Mouse (Mus musculus) myocyte (in vitro differentiated cells): ENCODE results near the gene Pip4p1.

Source experiments
- CEBPB ChIP-seq: IDR thresholded peaks from 2 replicates; pipeline ENCODE4 v1.6.1; 2011; ENCODE audit warnings: mild to moderate bottlenecking, moderate library complexity; ENCODE audit not compliant: poor library complexity, insufficient read depth, severe bottlenecking
- E2F4 ChIP-seq: IDR thresholded peaks from one replicate; pipeline ENCODE4 v1.6.1; 2011; ENCODE audit warnings: mild to moderate bottlenecking, control low read depth, moderate library complexity; ENCODE audit not compliant: insufficient read depth
- MAX ChIP-seq: IDR thresholded peaks from one replicate; pipeline ENCODE4 v1.6.1; 2011; ENCODE audit warnings: low read depth, mild to moderate bottlenecking, control low read depth
- MYOG ChIP-seq, 3 experiments: IDR thresholded peaks; one replicate each; pipeline ENCODE4 v1.6.1; 2011; ENCODE audit warnings: control low read depth in 2 of 3, low read depth in 2 of 3, mild to moderate bottlenecking in 2 of 3; ENCODE audit not compliant: insufficient read length in 2 of 3, control insufficient read depth in 1 of 3, insufficient read depth in 1 of 3
- POLR2A ChIP-seq: IDR thresholded peaks from one replicate; pipeline ENCODE4 v1.6.1; 2011; ENCODE audit warnings: low read depth, mild to moderate bottlenecking, control low read depth, moderate library complexity; ENCODE audit not compliant: insufficient read length
- POLR2AphosphoS2 ChIP-seq: IDR thresholded peaks from one replicate; pipeline ENCODE4 v1.6.1; 2011; ENCODE audit warnings: low read depth, control low read depth; ENCODE audit not compliant: insufficient read length
- REST ChIP-seq: IDR thresholded peaks from one replicate; pipeline ENCODE4 v1.6.1; 2011; ENCODE audit warnings: mild to moderate bottlenecking, control low read depth, moderate library complexity; ENCODE audit not compliant: insufficient read depth, insufficient read length
- TCF12 ChIP-seq: IDR thresholded peaks from one replicate; pipeline ENCODE4 v1.6.1; 2011; ENCODE audit warnings: mild to moderate bottlenecking, control low read depth; ENCODE audit not compliant: poor library complexity, insufficient read depth, severe bottlenecking
- TCF3 ChIP-seq: IDR thresholded peaks from one replicate; pipeline ENCODE4 v1.6.1; 2011; ENCODE audit warnings: low read depth, control low read depth; ENCODE audit not compliant: insufficient read length
- USF1 ChIP-seq: IDR thresholded peaks from one replicate; pipeline ENCODE4 v1.6.1; 2011; ENCODE audit warnings: low read depth, mild to moderate bottlenecking, control low read depth, moderate library complexity

- TF ChIP-seq POLR2A = no peak
- TF ChIP-seq MYOG (IDR thresholded peaks at IDR 0.05; ENCODE audit: control insufficient read depth in 1 of 3, insufficient read depth in 1 of 3, insufficient read length in 2 of 3, low read depth in 2 of 3) = no peak
- TF ChIP-seq POLR2AphosphoS2 = no peak
- TF ChIP-seq CEBPB = no peak
- no peak for TF ChIP-seq MAX
- TF ChIP-seq REST = no peak
- TF ChIP-seq USF1 = no peak
- TF ChIP-seq TCF3 = no peak
- TF ChIP-seq TCF12 = no peak
- TF ChIP-seq E2F4 = no peak
These were observed 8.3 kb upstream of the Pip4p1 start for GRCm38 (mm10) chr14:50938940-50939339.
